Mouse (Mus musculus) kidney, postnatal 36 days (tissue): ENCODE measurements around the gene Olfr1469.
"Not testable (repeated sequence)": the region's sequence is repeated elsewhere in the genome, so short reads cannot be mapped to it uniquely, and the experiment has no call there.

Source experiments
- DNase-seq, 2 experiments: peaks; one replicate each; pipeline ENCODE4 v3.0.0; 2021 to 2022; ENCODE audit warnings: mixed read lengths in 2 of 2

Gene Olfr1469

DNA sequence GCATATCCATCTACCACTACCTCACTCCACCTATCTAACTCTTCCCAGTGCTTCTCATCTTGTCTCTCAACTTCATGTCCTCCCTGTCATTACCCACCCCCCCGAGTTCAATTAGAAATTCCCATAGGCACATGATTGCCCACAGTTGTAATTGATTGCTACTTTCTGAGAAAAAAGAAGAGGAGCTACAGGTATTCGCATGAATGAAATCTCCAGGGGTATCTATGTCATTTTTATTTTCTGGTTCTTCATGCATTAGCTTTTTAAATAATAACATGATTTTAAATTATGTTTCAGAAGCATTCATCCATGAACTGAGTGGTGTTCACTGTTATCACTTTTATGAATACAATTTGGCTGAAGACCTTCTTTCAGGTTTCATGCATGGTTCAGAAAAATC is at the start of gene Olfr1469:
TSS of gene Olfr1469 (plus strand) at position 301 of the 400 bp plus-strand sequence.
- no peak for DNase-seq

DNA sequence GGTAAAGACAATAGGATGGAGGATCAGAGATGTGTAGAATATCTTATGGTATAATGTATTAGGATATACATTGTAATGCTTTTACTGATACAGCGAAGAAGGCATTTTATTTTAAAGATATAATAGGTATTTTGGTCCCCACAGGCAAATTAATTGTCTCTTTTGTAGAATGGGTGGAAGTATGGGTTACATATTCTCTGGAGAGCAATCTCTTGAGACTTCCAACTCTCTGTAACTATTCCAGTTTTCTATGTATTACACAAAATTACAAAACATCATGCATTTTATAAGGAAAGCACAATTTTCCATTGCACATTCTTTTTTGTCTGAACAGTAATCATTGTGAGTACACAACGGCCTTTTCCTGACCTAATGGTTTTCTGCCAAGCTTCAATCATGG is 45.7 kb upstream of the Olfr1469 start, which contains the start of gene Olfr1467:
TSS of gene Olfr1467 (plus strand) at position 301 of the 400 bp plus-strand sequence.
- DNase-seq = no peak

DNA sequence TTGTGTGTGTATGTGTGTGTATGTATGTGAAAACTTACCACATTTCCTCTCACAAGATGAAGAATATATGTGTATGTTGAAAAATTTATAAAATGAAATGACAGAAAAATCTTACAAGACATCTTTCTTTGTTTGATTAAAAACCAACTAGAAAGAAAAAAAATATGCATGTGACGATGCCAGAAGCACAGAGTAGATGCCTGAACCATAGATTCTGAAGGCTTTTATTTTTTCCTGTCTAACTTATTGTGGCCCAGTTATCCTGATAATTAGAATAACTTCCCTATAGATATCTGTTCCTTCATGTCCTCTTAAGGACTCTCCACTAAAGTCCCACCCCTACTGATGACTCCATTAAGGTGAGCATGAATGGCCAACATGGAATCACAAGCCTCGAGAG is 35.5 kb downstream of the Olfr1469 start, which contains the start of gene Olfr1471:
TSS of gene Olfr1471 (plus strand) at position 301 of the 400 bp plus-strand sequence.
- not testable (repeated sequence) for DNase-seq

DNA sequence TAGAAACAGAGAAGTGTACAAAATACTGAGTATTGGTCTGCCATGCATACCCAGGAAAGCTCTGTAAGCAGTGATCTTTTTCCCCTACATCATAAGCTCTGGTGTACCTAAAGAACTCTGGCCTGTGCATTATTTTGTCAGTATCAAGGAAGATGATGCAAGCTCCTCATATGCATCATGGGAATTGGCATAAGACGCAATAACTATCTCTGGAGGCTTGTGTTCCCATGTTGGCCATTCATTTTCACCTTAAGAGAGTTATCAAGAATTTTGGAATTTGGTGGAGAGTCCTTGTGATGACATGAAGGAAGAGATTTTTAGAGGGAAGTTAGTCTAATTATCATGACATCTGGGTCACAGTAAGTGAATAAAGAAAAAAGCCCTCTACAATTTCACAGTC is 48.3 kb downstream of the Olfr1469 start, which contains the start of gene Olfr1472:
TSS of gene Olfr1472 (minus strand) at position 101 of the 400 bp plus-strand sequence.
- no peak for DNase-seq
